Mouse (Mus musculus) adrenal gland, adult 2 months (tissue): Measurements from ENCODE around the gene Klk7. TPM values are rescaled to one million over a fixed set of nuclear protein-coding genes. Genes with fewer than 3 reads are reported as not detected.
A peak's percentile ranks its signal among the peaks of the same experiment; 100 is the strongest.

Experiments
- DNase-seq: peaks from one replicate; pipeline ENCODE4 v3.0.0; 2021
- long read RNA-seq: library from polyadenylated mRNA; stranded (forward); transcript quantifications from one replicate; pipeline ENCODE4 v2.0.0, GENCODE M21; 2021
- polyA plus RNA-seq: library from polyadenylated mRNA; depleted of rRNA; stranded (reverse); fragments of >200 nt; gene quantifications from 2 replicates; pipeline ENCODE4 v1.2.3, GENCODE M21; 2012; rRNA removed
- total RNA-seq, 2 experiments: library from RNA; stranded (reverse); gene quantifications; 2 replicates each; pipeline ENCODE4 v1.2.3; 2021

Gene Klk7
- total RNA-seq: not detected
- polyA plus RNA-seq: not detected in 2 replicates
- long read RNA-seq: 0 reads

GRCm38 (mm10) chr7:43810994-43811393 is at the start of gene Klk7:
TSS of gene Klk7 (plus strand) at chr7:43811294.
- DNase-seq: no peak

- DNase-seq: no peak
These were observed 44.6 kb upstream of the Klk7 start for GRCm38 (mm10) chr7:43766484-43766883.

GRCm38 (mm10) chr7:43768597-43768996 is 42.5 kb upstream of the Klk7 start, which contains the start of gene Klk12:
TSS of gene Klk12 (plus strand) at chr7:43768897.
- DNase-seq: no peak

- DNase-seq: no peak
These were observed 41.5 kb upstream of the Klk7 start for GRCm38 (mm10) chr7:43769636-43770035.

GRCm38 (mm10) chr7:43770701-43771100 is 40.4 kb upstream of the Klk7 start:
- DNase-seq: no peak

- DNase-seq: no peak
These were observed 39.2 kb upstream of the Klk7 start for GRCm38 (mm10) chr7:43771916-43772315.

- no peak for DNase-seq
These were observed 38.2 kb upstream of the Klk7 start for GRCm38 (mm10) chr7:43772901-43773300.

- no peak for DNase-seq
These were observed 36.7 kb upstream of the Klk7 start, which contains the start of gene Klk11 for GRCm38 (mm10) chr7:43774364-43774763. TSS of gene Klk11 (plus strand) at chr7:43774604.

GRCm38 (mm10) chr7:43774802-43775201 is 36.3 kb upstream of the Klk7 start:
- DNase-seq: no peak

GRCm38 (mm10) chr7:43775311-43776057 is 35.6 kb upstream of the Klk7 start:
- DNase-seq: no peak

- no peak for DNase-seq
These were observed 34.6 kb upstream of the Klk7 start for GRCm38 (mm10) chr7:43776506-43776905.

GRCm38 (mm10) chr7:43777423-43777822 is 33.7 kb upstream of the Klk7 start:
- no peak for DNase-seq

- DNase-seq: no peak
These were observed 32.7 kb upstream of the Klk7 start for GRCm38 (mm10) chr7:43778176-43778970.

GRCm38 (mm10) chr7:43780241-43780640 is 30.9 kb upstream of the Klk7 start:
- no peak for DNase-seq

- no peak for DNase-seq
These were observed 30.3 kb upstream of the Klk7 start, which contains the start of gene Klk10 for GRCm38 (mm10) chr7:43780746-43781145. TSS of gene Klk10 (plus strand) at chr7:43781035.

GRCm38 (mm10) chr7:43781541-43781940 is 29.6 kb upstream of the Klk7 start:
- no peak for DNase-seq

GRCm38 (mm10) chr7:43782275-43783265 is 28.5 kb upstream of the Klk7 start:
- DNase-seq: peak; percentile 65

GRCm38 (mm10) chr7:43785286-43785685 is 25.8 kb upstream of the Klk7 start:
- peak; percentile 61 for DNase-seq

GRCm38 (mm10) chr7:43788096-43788495 is 23.0 kb upstream of the Klk7 start:
- DNase-seq: no peak

- no peak for DNase-seq
These were observed 21.8 kb upstream of the Klk7 start for GRCm38 (mm10) chr7:43789295-43789694.

GRCm38 (mm10) chr7:43791591-43791990 is 19.5 kb upstream of the Klk7 start, which contains the start of gene Klk9:
TSS of gene Klk9 (plus strand) at chr7:43791891.
- no peak for DNase-seq

- DNase-seq: no peak
These were observed 14.7 kb upstream of the Klk7 start for GRCm38 (mm10) chr7:43796355-43796754.
